Mouse (Mus musculus) heart, adult 8-10 months (tissue): ENCODE measurements around the gene Egfr. TPM values are rescaled to one million over a fixed set of nuclear protein-coding genes. Genes with fewer than 3 reads are reported as not detected.
A peak's percentile ranks its signal among the peaks of the same experiment; 100 is the strongest.

Source experiments
- DNase-seq: peaks from one replicate; pipeline ENCODE4 v3.0.0; 2022; ENCODE audit warnings: low spot score
- total RNA-seq, 4 experiments: library from RNA; stranded (reverse); gene quantifications; 2 replicates each; pipeline ENCODE4 v1.2.4; 2022

Egfr gene
- total RNA-seq, 4 experiments from 2014 or later, result 4.1 to 6.4 (median 5.1) TPM

DNA sequence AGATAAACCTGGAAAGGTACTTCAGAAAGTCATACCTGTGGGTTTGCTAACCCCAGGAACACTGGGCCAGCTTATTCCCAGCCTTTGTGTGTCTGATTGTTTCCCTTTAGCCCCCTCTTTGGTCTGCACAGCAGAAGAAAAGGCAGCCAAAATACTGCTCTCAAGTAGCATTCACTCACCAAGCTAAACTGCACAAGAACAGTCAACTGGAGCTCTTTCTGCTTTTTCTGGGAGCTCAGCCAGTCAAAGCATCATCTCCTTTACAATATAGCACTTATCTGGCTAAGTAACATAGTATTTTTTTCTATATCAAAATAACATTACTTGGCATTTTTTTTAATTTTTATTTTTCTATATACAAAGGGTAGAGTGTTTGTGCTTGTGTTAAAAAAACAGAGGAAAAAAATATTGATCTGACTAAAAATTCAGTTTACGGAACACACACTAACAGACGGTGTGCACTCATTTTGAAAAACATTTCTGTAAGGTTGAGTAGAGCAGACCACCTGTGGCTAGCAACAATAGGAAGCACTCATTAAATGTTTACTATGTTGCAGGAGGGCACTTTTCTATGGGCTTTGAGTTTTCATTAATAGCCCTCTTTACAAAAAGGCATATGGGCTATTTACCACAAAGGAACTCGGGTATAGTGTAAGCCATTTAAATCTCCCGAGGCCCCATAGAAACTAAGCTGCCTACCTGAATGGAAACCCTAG is 72.0 kb downstream of the Egfr start:
- no peak for DNase-seq

DNA sequence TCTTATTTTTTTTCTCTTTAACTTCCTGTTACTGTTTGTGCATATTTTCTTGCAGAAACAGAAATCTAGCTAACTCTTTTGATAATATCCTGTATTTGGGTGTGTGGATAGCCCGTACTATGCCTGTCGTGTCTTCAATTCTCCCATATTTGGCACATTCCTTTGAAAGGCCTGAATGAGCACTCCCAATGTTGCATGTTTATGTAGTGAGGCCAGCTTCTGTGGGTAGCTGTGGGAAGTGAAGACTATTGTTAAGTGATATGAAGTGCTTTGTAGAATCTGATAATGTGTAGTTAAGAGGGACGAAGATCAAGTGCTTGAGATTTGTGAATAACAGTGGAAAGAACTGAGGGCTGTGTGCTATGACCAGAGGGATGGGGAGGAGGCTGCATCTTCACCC is 77.5 kb downstream of the Egfr start:
- DNase-seq, result no peak

DNA sequence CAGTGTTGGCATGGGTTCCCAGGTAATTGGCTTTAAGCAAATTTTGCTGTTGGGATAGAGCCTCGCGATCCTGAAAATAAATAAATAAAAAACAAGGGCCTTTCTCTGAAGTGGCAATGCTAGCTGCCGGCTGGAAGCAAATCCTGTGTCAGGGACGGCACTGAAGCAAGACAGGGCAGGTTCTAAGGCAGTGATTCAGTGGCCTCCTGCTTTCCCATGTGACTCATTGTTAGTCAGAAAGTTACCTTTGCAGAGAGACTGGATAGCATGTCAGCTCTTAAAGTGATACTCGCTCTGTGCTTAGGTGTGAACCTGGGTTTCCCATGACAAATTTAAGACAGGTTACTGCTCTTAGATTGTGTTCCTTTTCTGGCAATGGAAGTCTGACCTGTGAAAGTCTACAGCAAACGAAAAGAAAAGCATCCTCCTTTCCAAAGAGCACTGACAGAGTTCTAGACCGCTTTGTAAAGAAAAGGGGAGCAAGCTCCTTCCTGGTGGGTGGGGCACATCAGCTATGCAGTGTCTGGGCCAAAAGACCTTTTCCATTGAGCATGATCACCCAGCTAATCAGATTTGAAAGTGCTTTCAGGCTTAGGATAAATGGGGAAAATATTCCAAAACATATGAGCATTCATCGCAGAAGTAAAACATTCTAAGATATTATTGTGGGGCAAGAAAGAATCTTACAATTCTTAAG is 78.7 kb downstream of the Egfr start:
- no peak for DNase-seq

DNA sequence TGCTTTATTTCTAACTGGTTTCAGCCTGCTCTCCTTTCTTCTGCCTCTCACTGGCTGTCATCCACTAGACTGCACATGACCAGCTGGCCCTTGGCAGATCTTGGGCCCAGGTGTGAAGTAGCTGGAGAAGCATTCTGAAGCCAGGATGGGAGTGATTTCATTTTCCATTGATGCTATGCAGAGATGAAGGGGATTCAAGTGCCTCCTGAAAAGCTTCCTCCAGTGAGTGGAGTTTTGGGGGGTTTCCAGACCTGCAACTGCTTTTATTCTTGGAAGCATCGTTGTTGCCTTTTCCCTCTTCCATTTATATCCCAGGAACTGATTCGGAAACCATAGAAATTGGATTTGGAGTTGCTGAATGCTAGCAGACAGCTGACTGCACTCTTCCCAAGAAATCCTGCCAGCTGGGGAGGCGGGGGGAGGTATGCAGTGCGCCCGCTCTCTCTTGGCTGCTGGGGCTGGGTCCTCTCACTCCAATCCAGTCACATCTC is 80.0 kb downstream of the Egfr start:
- DNase-seq, result no peak

DNA sequence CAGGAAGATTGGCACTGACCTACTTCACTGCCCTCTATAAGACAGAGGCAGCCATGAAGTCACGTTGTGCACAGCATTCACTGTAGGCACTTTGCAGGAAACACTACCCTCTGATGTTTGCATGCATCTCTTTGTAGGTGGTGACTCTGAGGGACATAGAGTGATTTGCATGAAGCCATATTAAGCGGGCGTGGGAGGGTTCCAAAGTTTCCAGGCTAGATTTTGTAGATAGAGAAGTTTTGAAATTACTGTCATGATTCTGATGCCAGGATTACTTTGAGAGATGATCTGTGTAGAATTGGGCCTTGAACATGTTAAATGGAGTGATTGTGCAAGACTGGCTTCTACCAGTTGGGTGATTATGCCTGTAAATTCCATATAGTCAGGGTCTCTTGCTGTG is 86.8 kb downstream of the Egfr start:
- no peak for DNase-seq

DNA sequence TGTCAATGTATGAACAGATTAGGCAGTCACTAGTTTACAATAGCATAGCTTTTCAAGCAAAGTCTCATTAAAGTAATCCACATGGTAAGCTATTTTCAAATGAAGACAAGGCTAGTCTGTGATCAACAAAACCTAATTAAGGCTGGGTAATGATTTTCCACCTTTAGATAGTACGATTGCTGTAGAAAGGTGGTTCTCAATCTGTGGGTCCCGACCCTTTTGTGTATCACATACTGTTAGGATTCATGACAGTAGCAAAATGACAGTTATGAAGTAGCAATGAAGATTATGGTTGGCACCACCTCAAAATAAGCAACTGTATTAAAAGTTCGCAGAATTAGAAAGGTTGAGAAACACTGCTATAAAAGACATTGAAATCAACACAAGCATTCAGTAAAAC is 90.9 kb downstream of the Egfr start:
- DNase-seq, result no peak

DNA sequence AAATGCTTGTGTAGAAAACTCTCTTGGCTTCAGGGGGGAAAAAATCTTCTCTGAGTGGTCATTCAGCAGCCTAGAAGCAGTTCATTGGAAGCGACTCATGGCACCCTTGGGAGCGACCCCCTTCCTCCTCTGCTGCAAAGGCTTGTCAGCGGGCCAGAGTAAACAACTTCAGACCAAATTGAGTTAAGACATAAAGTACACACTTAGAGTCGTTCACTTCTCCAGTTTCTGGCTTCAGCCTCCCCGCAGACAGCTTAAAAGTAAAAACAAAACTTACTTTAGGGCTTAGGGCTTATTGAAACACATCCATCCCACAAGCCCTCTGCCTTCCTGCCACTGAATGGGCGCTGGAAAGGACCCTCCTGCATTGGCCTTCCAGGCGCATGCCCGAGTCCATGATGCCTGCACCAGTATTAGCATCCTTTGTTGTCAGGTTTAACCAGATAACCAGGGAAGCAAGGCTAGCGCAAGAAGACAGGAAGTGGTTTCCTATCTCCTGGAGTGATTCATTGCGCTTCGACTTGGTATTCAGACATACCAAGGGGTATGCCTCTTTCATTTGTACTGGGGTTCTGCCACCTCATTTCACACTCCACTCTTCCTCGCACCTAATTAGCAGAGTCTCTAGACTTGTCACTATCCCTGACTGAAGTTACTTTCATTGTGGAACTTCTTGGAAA is 92.0 kb downstream of the Egfr start:
- peak; percentile 56 for DNase-seq

DNA sequence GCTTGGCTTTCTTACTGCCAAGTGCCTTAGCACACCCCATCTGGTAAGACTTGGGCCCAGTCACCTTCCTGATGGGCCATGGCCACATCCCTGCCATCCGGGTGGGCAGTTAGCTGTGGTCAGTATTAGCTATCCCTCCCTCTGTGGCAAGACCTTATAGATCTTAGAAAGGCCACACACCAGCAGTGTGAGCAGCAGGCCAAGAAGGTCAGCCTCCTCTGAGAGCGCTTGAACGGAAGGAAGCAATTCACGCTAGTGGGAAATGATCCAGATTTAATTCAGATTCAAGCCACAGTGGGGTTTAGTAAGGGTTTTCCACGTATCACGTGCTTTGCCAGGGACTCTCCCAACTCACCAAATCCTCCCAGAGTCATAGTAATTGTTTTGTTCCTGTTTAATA is 96.9 kb downstream of the Egfr start:
- peak; percentile 51 for DNase-seq

DNA sequence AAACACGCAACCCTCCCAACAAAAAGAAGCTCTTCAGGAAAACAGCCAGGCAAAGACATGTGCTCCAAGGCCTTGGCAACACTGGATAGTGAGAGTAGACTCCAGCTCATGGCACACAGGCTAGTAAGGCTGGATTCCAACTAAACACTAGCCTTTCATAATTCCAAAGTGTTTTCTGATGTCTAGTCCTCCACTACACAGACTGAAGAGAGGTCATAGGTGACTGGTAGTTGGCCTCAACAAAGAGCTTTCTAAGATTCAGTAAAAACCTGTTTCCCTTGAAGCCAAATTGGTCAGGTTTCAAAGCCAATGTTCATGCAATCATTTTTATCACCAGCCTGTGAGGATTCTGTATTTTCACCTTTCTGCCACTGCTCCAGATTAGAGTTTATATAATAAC is 99.4 kb downstream of the Egfr start:
- no peak for DNase-seq

DNA sequence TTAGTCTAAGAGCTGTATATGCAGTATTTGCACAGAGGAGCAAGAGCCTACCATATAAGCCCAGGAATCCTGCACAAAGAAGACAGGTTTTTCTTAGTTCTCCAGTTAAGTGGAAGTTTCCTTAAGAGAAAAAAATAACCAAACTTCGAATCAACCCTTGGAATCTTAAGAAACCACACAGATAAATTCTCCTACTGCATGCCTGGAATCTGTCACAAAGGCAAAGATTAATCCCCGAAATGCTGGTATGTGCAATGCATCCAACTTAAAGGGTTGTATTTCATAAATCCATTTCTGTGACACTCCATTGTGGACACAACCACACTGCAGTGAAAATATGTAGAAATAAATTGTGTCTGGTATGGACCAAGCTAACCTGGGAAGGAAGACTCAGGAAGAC is 102.1 kb downstream of the Egfr start:
- no peak for DNase-seq

DNA sequence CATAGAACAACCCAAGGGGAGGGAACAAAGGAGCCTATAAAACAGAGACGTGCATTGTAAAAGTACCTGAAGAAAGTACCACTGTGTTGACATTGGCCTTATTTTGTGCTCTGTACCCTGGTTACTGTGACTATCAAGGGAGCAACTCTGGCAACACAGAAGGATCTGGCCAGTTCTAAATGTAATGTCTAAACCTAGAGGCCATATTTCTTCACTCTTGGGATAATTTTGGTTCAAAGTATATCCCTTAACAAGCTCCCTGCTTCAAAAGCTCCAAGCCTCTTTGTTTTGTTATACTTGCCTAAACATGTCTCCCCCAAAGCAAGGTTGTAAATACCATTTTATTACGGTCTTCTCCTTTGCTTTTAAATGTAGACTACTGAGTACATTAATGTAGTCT is 105.3 kb downstream of the Egfr start:
- no peak for DNase-seq

DNA sequence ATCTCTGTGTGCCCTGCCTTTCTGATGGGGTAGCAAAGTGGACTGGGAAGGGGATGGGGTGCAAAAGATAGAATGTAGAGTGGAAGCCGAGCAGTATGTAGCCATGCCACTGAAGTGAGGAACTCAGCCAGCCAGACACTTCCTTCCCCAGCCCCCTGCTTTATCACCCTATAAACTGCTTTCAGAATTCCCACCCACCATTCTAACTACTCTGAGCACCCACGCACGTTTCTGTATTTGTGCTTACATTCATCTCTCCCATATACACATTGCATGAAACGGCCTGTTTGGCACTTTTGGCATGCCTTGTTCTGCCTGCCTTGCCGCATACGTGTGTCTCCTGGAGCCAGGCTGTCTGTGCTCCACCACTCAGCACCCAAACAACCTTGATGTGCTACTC is 109.0 kb downstream of the Egfr start:
- DNase-seq, result no peak

DNA sequence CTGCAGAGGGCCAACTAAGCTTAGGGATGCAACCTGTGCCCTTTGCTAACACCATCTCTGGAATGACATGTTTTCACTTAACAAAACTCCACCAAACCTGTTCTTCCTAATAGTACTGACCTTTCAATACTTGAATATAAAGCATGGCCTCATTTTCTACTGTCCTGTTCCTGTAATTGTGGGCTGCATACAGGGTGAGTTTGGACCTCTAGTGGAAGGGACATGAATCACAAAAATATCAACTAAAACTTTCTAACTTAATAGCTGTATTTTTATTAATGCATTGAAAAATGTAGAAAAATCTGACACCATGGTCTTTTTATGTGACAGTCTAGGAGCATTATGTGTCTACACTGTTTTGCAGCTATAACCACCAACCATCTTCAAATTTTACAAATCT is 111.5 kb downstream of the Egfr start:
- no peak for DNase-seq

DNA sequence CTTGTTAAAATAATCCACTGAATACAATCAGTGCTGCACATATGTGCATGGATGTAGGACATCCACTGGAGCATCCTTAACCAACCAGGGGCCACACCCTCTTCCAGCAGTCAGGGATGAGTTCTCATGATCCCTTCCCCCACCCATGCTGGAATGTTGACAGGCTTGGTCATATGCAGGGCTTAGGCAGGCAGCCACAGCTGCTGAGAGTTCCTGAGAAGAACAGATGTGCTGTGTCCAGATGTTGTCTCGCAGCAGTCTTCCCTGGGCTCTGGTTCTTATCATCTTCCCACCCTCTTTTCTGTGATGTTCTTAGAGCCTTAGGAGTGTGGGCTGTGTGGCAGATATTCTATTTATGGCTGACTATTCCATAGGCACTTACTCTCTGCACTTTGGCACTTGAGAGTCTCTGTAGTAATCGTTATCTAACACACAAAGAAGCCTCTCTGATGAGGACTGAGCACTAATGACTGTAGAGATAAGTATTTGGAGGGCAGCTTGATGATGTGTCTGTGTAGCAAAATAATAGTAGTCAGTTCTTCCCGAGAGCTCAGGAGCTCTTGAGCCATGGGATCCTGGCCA is 113.1 kb downstream of the Egfr start:
- no peak for DNase-seq

DNA sequence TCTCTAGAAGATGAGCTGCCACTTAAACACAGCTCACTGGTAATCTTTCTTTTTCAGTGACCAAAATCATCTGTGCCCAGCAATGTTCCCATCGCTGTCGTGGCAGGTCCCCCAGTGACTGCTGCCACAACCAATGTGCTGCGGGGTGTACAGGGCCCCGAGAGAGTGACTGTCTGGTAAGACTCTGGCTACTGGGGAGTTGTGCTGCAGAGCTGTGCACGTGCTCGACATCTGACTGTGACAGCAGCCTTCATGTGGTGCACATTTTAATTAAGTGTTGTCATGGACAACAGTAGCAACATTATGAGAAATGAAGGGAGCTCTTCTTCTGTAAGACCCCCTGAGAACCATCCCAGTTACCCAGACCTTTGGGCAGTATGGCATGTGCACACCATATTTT is 116.0 kb downstream of the Egfr start:
- DNase-seq, result no peak

DNA sequence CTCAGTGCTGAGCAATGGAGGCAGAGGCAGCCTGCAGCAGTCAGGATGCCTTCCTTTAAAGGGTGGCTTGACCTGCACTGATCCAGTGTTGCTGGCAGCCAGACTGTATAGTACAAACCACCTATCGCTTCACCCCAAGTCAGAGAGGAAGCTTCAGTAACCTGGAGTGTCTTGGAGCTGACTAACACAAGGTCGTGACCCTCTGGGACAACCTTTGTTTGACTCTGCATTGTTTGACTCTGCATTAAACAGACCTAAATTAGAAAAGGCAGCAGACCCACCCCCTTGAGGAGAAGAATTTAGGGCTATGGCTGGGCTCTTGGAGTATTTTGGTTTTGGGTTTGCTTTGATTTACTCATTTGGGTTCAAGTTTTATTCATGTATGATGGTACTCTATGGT is 117.5 kb downstream of the Egfr start:
- no peak for DNase-seq

DNA sequence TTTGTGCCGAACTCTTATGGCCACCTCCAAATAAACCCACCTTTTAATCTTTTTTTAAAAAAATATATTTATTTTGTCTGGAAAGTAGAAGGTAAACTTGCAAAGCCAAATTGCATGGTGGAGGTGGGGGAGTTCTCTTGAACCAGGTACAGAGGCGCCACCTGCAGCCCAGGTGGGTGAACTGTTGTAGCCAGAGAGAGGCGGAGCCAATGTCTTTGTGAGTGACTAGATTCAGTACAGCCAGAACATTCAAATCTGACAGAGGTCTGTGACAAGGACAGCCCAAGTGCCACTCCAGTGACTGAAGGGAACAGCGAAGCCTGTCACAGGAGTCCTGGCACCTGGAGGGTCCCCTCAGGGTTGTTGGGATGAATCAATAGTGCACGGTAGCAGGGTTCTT is 119.1 kb downstream of the Egfr start:
- DNase-seq, result no peak

DNA sequence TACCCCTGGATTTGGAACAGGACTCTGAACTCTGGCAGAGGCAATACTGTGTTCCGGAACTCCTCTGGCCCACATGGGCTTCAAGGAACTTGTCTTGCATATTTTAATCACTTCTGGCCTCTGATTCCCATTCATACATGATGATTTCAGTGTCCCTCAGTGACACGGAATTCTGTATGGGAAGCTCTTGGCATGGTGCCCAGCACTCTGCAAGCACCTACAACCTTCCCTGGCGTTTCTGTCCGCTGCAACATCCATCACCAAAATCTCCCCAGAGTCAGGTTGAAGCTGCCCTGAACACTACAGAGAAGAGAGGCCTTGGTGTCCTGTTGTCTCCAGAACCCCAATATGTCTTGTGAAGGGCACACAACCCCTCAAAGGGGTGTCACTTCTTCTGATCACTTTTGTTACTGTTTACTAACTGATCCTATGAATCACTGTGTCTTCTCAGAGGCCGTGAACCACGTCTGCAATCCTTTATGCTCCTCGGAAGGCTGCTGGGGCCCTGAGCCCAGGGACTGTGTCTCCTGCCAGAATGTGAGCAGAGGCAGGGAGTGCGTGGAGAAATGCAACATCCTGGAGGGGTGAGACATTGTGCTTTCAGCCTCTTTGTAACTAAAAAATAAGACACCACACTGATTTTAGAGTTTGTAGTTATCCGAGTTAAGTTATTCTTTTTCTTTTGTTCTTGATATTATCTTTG is 125.8 kb downstream of the Egfr start:
- no peak for DNase-seq

DNA sequence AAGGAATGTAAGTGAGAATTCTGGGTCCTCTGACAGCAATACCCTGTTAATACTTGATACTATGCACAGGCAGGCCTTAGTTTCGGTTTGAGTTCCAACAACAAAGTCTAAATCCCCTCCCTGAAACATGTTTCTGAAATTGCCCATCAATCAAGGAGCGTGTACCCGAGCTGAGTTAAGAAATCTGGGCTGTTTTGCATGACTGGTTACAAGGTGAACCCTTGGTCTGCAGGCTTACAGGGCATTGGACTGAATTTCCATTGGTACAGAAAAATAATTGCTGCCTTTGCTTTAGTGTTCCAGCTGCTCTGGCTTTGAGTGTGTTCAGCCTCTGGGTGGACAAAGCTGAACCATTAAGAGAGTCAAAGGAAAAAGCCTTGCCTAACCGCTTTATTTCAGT is 129.9 kb downstream of the Egfr start:
- DNase-seq, result no peak

DNA sequence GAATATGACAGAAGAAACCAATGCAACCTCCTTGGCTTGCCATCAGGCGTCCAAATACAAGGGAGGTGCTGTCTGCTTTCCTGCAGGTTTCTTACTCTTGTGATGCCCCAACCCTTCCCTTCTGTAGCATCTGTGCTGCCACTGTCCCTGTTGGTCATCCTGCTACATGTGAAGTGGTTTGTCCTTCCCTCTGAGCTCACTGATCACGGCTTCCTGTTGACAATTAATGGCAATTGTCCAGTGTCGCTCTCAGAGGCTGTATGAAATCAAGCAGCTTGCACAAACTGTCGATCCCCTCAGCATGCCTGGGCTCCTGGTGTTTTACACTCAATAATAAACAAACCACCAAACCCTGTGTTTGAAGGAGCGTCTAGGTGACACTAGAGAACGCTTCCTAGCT is 134.1 kb downstream of the Egfr start:
- DNase-seq, result no peak

DNA sequence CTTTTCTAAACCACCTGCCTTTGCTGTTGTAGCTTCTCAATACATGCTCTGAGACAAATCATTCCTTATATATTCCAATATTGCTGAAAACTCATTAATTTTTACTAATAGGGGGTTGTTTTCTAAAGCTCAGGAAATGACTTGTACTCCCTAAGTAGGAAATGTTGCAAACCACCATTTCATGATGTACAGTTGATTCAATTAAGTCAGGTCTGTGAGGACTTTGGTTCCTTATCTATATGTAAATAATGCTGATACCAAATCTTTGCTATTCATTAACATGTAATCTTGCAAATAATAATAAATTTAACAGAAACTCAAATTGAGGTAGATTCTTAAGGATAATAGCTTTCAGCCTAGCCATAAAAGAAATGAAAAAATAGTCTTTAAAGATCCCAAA is 136.1 kb downstream of the Egfr start:
- DNase-seq, result no peak
